Mouse (Mus musculus): ENCODE data around the gene Syndig1. TPM values are rescaled to one million over a fixed set of nuclear protein-coding genes. Genes with fewer than 3 reads are reported as not detected.

Gene Syndig1
- polyA plus RNA-seq, 1 experiment from 2014 or later: 7.4 TPM

GRCm38 (mm10) chr2:149830536-149831458 is 1.8 kb downstream of the Syndig1 start, which contains the start of gene C530025M09Rik:
Gene C530025M09Rik (minus strand): TSS chr2:149831213.
- peak; percentile 84 for ATAC-seq (ENCODE audit: low read depth)
- H3K4me2 ChIP-seq (ENCODE audit: low read depth, low read length): peak within 1 kb of the TSS; percentile 96
- no peaks in the 10 kb centered on the region for H3K4me1 ChIP-seq (ENCODE audit: control insufficient read depth, insufficient read depth, low read length)
- WGBS: under 1% methylated on average over 55 of the region's 82 CpGs
- peak within 1 kb of the TSS; percentile 59 for H3K9ac ChIP-seq (ENCODE audit: low read depth, low read length)
- H3K27ac ChIP-seq (replicated peaks; ENCODE audit: low read depth, low read length): no peak within 1 kb of the TSS
- peaks cover 47% of the 10 kb centered on the region for H3K27me3 ChIP-seq (replicated peaks; ENCODE audit: control insufficient read depth, insufficient read depth, low read length)
- no peaks in the 10 kb centered on the region for H3K9me3 ChIP-seq (ENCODE audit: control insufficient read depth, low read length)
- peak; percentile 65 for DNase-seq (ENCODE audit: low spot score)
- peak within 1 kb of the TSS; percentile 55 for H3K4me3 ChIP-seq (ENCODE audit: low read depth, low read length)
- H3K36me3 ChIP-seq (ENCODE audit: control insufficient read depth, insufficient read depth, low read length): no peaks in the 10 kb centered on the region

GRCm38 (mm10) chr2:149831459-149832245 is 2.6 kb downstream of the Syndig1 start:
- no peaks in the 10 kb centered on the region for H3K4me1 ChIP-seq (ENCODE audit: control insufficient read depth, insufficient read depth, low read length)
- no peak for ATAC-seq (ENCODE audit: low read depth)
- no peaks in the 10 kb centered on the region for H3K36me3 ChIP-seq (ENCODE audit: control insufficient read depth, insufficient read depth, low read length)
- 2% methylated on average over 29 of the region's 29 CpGs for WGBS
- H3K27ac ChIP-seq (replicated peaks; ENCODE audit: low read depth, low read length): no peak overlapping the region
- peaks cover 47% of the 10 kb centered on the region for H3K27me3 ChIP-seq (replicated peaks; ENCODE audit: control insufficient read depth, insufficient read depth, low read length)
- H3K9me3 ChIP-seq (ENCODE audit: control insufficient read depth, low read length): no peaks in the 10 kb centered on the region
- H3K4me2 ChIP-seq (ENCODE audit: low read depth, low read length): peak overlapping the region; percentile 96
- peak overlapping the region; percentile 59; the same call in 1 of the 2 replicates for H3K9ac ChIP-seq (ENCODE audit: low read depth, low read length)
- peak overlapping the region; percentile 55 for H3K4me3 ChIP-seq (ENCODE audit: low read depth, low read length)
- no peak for DNase-seq (ENCODE audit: low spot score)

- Histone ChIP-seq H3K27me3 (replicated peaks; ENCODE audit: control insufficient read depth, insufficient read depth, low read length) (peaks cover 47% of the 10 kb centered on the region), H3K9ac (ENCODE audit: low read depth, low read length) (no peak overlapping the region), H3K9me3 (ENCODE audit: control insufficient read depth, low read length) (no peaks in the 10 kb centered on the region), H3K4me1 (ENCODE audit: control insufficient read depth, insufficient read depth, low read length) (no peaks in the 10 kb centered on the region), H3K36me3 (ENCODE audit: control insufficient read depth, insufficient read depth, low read length) (no peaks in the 10 kb centered on the region), H3K4me2 (ENCODE audit: low read depth, low read length) (peak overlapping the region; percentile 96), H3K27ac (replicated peaks; ENCODE audit: low read depth, low read length) (no peak overlapping the region), H3K4me3 (ENCODE audit: low read depth, low read length) (peak overlapping the region; percentile 55)
- ATAC-seq (ENCODE audit: low read depth): no peak
- DNase-seq (ENCODE audit: low spot score): no peak
- WGBS: 11% methylated on average over 5 of the region's 5 CpGs
These were observed 3.3 kb downstream of the Syndig1 start for GRCm38 (mm10) chr2:149832301-149832700.

GRCm38 (mm10) chr2:149835091-149835490 is 6.1 kb downstream of the Syndig1 start:
- Histone ChIP-seq H3K9me3 (ENCODE audit: control insufficient read depth, low read length) (no peaks in the 10 kb centered on the region), H3K36me3 (ENCODE audit: control insufficient read depth, insufficient read depth, low read length) (no peaks in the 10 kb centered on the region), H3K9ac (ENCODE audit: low read depth, low read length) (no peak overlapping the region), H3K4me1 (ENCODE audit: control insufficient read depth, insufficient read depth, low read length) (no peaks in the 10 kb centered on the region), H3K27me3 (replicated peaks; ENCODE audit: control insufficient read depth, insufficient read depth, low read length) (peaks cover 31% of the 10 kb centered on the region), H3K4me2 (ENCODE audit: low read depth, low read length) (no peak overlapping the region), H3K4me3 (ENCODE audit: low read depth, low read length) (no peak overlapping the region), H3K27ac (replicated peaks; ENCODE audit: low read depth, low read length) (no peak overlapping the region)
- DNase-seq (ENCODE audit: low spot score) (no peak), ATAC-seq (ENCODE audit: low read depth) (no peak)
- WGBS: 90% methylated on average over 1 of the region's 1 CpGs

GRCm38 (mm10) chr2:149836471-149837135 is 7.6 kb downstream of the Syndig1 start:
- no peaks in the 10 kb centered on the region for H3K36me3 ChIP-seq (ENCODE audit: control insufficient read depth, insufficient read depth, low read length)
- H3K27me3 ChIP-seq (replicated peaks; ENCODE audit: control insufficient read depth, insufficient read depth, low read length): peaks cover 16% of the 10 kb centered on the region
- H3K27ac ChIP-seq (replicated peaks; ENCODE audit: low read depth, low read length): no peak overlapping the region
- no peaks in the 10 kb centered on the region for H3K4me1 ChIP-seq (ENCODE audit: control insufficient read depth, insufficient read depth, low read length)
- no peak overlapping the region for H3K9ac ChIP-seq (ENCODE audit: low read depth, low read length)
- no peak overlapping the region for H3K4me3 ChIP-seq (ENCODE audit: low read depth, low read length)
- DNase-seq (ENCODE audit: low spot score) (peak; percentile 11), ATAC-seq (ENCODE audit: low read depth) (no peak)
- whole genome bisulfite sequencing: 77% methylated on average over 2 of the region's 2 CpGs
- H3K4me2 ChIP-seq (ENCODE audit: low read depth, low read length): no peak overlapping the region
- H3K9me3 ChIP-seq (ENCODE audit: control insufficient read depth, low read length): no peaks in the 10 kb centered on the region

- DNase-seq (ENCODE audit: low spot score) (no peak), ATAC-seq (ENCODE audit: low read depth) (no peak)
- Histone ChIP-seq H3K27ac (replicated peaks; ENCODE audit: low read depth, low read length) (no peak overlapping the region), H3K9me3 (ENCODE audit: control insufficient read depth, low read length) (no peaks in the 10 kb centered on the region), H3K36me3 (ENCODE audit: control insufficient read depth, insufficient read depth, low read length) (no peaks in the 10 kb centered on the region), H3K4me3 (ENCODE audit: low read depth, low read length) (no peak overlapping the region), H3K4me2 (ENCODE audit: low read depth, low read length) (no peak overlapping the region), H3K27me3 (replicated peaks; ENCODE audit: control insufficient read depth, insufficient read depth, low read length) (no peaks in the 10 kb centered on the region), H3K9ac (ENCODE audit: low read depth, low read length) (no peak overlapping the region), H3K4me1 (ENCODE audit: control insufficient read depth, insufficient read depth, low read length) (no peaks in the 10 kb centered on the region)
- 75% methylated on average over 2 of the region's 2 CpGs for WGBS
These were observed 10.7 kb downstream of the Syndig1 start for GRCm38 (mm10) chr2:149839666-149840065.

- ATAC-seq (ENCODE audit: low read depth): no peak
- Histone ChIP-seq H3K36me3 (ENCODE audit: control insufficient read depth, insufficient read depth, low read length) (no peaks in the 10 kb centered on the region), H3K27me3 (replicated peaks; ENCODE audit: control insufficient read depth, insufficient read depth, low read length) (no peaks in the 10 kb centered on the region), H3K4me1 (ENCODE audit: control insufficient read depth, insufficient read depth, low read length) (no peaks in the 10 kb centered on the region), H3K4me2 (ENCODE audit: low read depth, low read length) (no peak overlapping the region), H3K9me3 (ENCODE audit: control insufficient read depth, low read length) (no peaks in the 10 kb centered on the region), H3K4me3 (ENCODE audit: low read depth, low read length) (no peak overlapping the region), H3K27ac (replicated peaks; ENCODE audit: low read depth, low read length) (no peak overlapping the region), H3K9ac (ENCODE audit: low read depth, low read length) (no peak overlapping the region)
- DNase-seq (ENCODE audit: low spot score): no peak
- 67% methylated on average over 2 of the region's 2 CpGs for WGBS
These were observed 15.6 kb downstream of the Syndig1 start for GRCm38 (mm10) chr2:149844575-149844974.

- no peak for DNase-seq (ENCODE audit: low spot score)
- Histone ChIP-seq H3K4me2 (ENCODE audit: low read depth, low read length) (no peak overlapping the region), H3K27me3 (replicated peaks; ENCODE audit: control insufficient read depth, insufficient read depth, low read length) (no peaks in the 10 kb centered on the region), H3K9me3 (ENCODE audit: control insufficient read depth, low read length) (no peaks in the 10 kb centered on the region), H3K27ac (replicated peaks; ENCODE audit: low read depth, low read length) (no peak overlapping the region), H3K4me3 (ENCODE audit: low read depth, low read length) (no peak overlapping the region), H3K36me3 (ENCODE audit: control insufficient read depth, insufficient read depth, low read length) (no peaks in the 10 kb centered on the region), H3K9ac (ENCODE audit: low read depth, low read length) (no peak overlapping the region), H3K4me1 (ENCODE audit: control insufficient read depth, insufficient read depth, low read length) (no peaks in the 10 kb centered on the region)
- ATAC-seq (ENCODE audit: low read depth): no peak
- WGBS: 53% methylated on average over 4 of the region's 4 CpGs
These were observed 19.8 kb downstream of the Syndig1 start for GRCm38 (mm10) chr2:149848778-149849177.
